Mouse (Mus musculus): ENCODE data around the gene Sez6.

GRCm38 (mm10) chr11:77989071-77989690, 58.6 kb downstream of the Sez6 start:
- TF ChIP-seq ZC3H11A (IDR thresholded peaks at IDR 0.05; ENCODE audit: low read depth, low read length): no peak
- TF ChIP-seq UBTF (IDR thresholded peaks at IDR 0.05; ENCODE audit: low read depth, low read length): no peak
- TF ChIP-seq PAX5 (IDR thresholded peaks at IDR 0.05; ENCODE audit: low read length): no peak
- no peak for TF ChIP-seq KAT2A (IDR thresholded peaks at IDR 0.05; ENCODE audit: insufficient replicate concordance, low read length)
- TF ChIP-seq ETS1 (conservative IDR thresholded peaks at IDR 0.05; ENCODE audit: low read depth, low read length): no peak
- no peak for TF ChIP-seq POLR2A (IDR thresholded peaks at IDR 0.05; ENCODE audit: low read depth, low read length)
